Mouse (Mus musculus): ENCODE data around the gene Scaper.

The Scaper gene

GRCm38 (mm10) chr9:55540391-55540770, 397.5 kb downstream of the Scaper start:
- no peak for DNase-seq (ENCODE audit: low spot score)

- DNase-seq (ENCODE audit: low spot score): no peak
Observed at GRCm38 (mm10) chr9:55539661-55540390, 398.1 kb downstream of the Scaper start.

- no peak for DNase-seq (ENCODE audit: low spot score)
Observed at GRCm38 (mm10) chr9:55539006-55539405, 398.9 kb downstream of the Scaper start.

GRCm38 (mm10) chr9:55538377-55538776, 399.5 kb downstream of the Scaper start, which contains the start of gene Isl2:
TSS of gene Isl2 (plus strand) at chr9:55538672.
- no peak for DNase-seq (ENCODE audit: low spot score)

GRCm38 (mm10) chr9:55535907-55536306, 402.0 kb downstream of the Scaper start:
- DNase-seq (ENCODE audit: low spot score): peak; percentile 13

- no peak for DNase-seq (ENCODE audit: low spot score)
Observed at GRCm38 (mm10) chr9:55525716-55526115, 412.2 kb downstream of the Scaper start.

- DNase-seq (ENCODE audit: low spot score): peak; percentile 93
Observed at GRCm38 (mm10) chr9:55512027-55512543, 425.8 kb downstream of the Scaper start, which contains the start of gene Etfa. TSS of gene Etfa (minus strand) at chr9:55512243.

GRCm38 (mm10) chr9:55511521-55511993, 426.4 kb downstream of the Scaper start:
- DNase-seq (ENCODE audit: low spot score): no peak

GRCm38 (mm10) chr9:55510651-55511235, 427.2 kb downstream of the Scaper start:
- DNase-seq (ENCODE audit: low spot score): no peak

- no peak for DNase-seq (ENCODE audit: low spot score)
Observed at GRCm38 (mm10) chr9:55509731-55510130, 428.2 kb downstream of the Scaper start.

- DNase-seq (ENCODE audit: low spot score): no peak
Observed at GRCm38 (mm10) chr9:55508701-55509100, 429.2 kb downstream of the Scaper start.

- DNase-seq (ENCODE audit: low spot score): no peak
Observed at GRCm38 (mm10) chr9:55507922-55508321, 430.0 kb downstream of the Scaper start.
